Mouse (Mus musculus) liver, postnatal 0 days (tissue): ENCODE data around the gene Mms19.

ENCODE experiments used
- CTCF ChIP-seq: sonication (generic); IDR thresholded peaks from 2 replicates; pipeline ENCODE4 v1.5.1; 2016; ENCODE audit warnings: antibody characterized with exemption, low read depth
- EP300 ChIP-seq: IDR thresholded peaks from 2 replicates; pipeline ENCODE4 v1.6.1; 2016; ENCODE audit warnings: antibody characterized with exemption, low read depth, mild to moderate bottlenecking

- TF ChIP-seq CTCF (no peak), EP300 (no peak)
These were observed 67.0 kb downstream of the Mms19 start for GRCm38 (mm10) chr19:41913774-41914591.
